Mouse (Mus musculus) cerebellum, adult 18-20 months (tissue): Measurements from ENCODE around the gene 4933402D24Rik.

ENCODE experiments used
- DNase-seq, 2 experiments: peaks; one replicate each; pipeline ENCODE4 v3.0.0; 2021

4933402D24Rik gene

DNA sequence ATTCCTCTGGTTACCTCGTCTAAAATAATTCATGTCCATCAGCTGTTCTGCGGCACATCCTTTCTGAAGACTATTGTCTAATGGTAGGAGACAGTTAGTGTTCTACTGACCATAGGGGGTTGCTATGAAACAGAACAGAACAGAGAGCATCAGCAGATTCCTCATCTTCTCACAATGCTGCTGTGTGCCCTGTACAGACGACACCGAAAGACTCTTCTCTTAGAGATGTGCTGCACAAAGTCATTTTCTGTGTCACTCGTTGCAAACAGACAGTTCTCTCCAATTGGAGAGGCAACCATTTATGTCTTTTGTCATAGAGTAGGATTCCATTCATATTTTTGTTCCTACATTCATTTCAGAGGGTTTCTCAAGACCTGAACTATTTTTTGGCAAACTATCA lies at the start of gene 4933402D24Rik:
TSS of gene 4933402D24Rik (minus strand) at position 101 of the 400 bp plus-strand sequence.
- no peak for DNase-seq

DNA sequence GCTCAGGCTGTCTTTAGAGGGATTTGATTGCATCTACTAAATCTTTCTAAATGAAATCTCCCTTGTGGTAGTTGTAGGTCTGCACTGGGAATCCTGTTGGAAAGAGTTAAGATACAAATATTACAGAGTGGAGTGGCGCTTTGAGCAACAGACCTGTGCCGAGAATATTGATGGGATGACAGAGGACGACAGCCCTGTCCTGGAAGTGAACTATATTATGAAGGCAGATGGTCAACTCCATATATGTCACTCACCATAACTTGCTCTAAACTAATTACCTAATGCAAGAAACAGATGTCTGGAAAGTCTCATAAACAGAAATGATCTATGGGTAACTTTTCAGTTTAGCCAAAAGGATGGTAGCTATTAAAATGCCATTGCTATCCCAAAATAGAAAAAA lies 39.5 kb upstream of the 4933402D24Rik start:
- no peak for DNase-seq

DNA sequence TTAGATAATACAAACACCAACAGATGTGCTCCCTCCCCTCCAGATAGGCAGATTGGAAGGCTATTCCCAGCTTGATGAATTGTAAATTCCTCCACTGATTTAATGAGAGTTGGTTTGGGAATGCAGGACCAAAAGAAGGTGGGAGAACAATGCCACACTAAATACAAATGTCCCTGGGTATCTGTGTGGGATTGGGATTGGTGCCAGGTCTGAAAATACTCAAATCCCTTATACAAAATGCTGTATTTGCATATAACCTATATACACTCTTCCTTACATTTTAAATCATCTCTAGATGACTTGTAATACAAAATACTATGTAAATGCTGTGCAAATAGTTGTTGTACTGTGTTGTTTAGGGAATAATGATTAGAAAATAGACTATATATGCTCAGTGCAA lies 36.0 kb upstream of the 4933402D24Rik start:
- DNase-seq: no peak

DNA sequence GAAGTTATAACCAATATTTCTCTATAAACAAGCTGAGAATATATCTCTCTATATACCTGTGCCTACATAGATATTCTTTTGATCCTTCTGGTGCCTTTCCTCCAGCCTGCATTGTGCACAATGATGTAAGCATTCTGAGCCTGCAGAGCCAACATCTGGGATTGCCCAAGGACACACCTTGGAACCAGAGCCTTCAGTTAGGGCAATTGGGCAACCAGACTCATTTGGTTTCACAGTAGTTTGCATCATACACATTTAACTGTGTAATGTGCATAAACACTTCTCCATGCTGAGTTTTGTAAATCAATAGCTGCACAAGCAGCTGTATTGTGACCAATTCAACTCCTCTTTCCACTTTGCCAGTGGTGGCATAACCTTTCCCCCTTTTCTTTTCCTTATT lies 25.3 kb upstream of the 4933402D24Rik start:
- no peak for DNase-seq

DNA sequence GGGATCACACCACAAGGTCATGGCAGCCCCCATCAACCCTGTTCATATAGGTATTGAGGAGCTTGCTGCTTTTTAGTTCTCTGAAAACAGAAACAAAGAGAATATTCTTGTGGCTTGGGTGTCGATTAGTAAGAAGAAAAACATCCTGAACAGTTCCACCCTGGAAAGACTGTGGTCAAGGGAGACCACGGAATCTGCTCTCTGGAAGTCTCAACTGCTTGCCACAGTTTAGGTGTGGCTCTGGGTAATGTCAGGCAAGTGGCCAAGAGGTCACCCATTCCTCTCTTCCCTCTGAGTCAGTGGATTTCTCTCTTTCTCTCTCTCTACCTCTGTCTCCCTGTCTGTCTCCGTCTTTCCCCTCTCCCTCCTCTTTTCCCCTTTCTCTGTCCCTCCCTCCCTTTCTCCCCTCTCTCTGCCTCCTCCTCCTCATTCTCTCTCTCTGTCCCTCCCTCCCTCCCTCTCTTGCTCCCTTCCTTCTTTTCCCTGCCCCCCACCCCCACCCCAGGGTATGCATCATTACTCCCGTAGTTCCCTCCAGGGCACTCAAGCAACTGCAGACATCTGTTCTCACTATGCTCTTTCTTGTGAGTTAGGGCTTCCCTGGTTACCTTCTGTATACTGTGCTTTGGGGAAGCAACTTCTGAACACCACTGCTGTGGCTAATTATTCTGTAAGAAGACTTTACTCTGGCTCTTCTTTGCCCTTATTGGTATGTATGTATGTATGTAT lies 8.0 kb upstream of the 4933402D24Rik start:
- DNase-seq: no peak

DNA sequence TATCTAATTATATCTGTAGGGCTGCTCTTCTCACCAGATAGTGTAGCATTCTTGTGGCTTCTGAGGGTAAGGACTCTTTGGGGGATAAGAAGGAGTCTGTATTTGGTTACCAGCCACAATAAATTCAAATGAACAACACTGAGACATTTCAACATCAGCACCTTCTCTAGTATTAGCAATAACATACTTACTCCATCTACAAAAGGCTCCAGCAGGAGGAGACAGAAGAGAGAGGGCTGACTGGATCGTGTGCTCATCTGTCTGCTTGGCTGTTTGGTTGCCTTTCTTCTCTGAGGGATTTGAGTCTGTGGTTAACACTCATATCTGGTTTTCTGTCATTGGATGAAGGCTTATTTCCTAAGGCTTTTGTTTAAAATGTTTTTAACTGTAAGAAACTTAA lies 7.3 kb upstream of the 4933402D24Rik start:
- no peak for DNase-seq

DNA sequence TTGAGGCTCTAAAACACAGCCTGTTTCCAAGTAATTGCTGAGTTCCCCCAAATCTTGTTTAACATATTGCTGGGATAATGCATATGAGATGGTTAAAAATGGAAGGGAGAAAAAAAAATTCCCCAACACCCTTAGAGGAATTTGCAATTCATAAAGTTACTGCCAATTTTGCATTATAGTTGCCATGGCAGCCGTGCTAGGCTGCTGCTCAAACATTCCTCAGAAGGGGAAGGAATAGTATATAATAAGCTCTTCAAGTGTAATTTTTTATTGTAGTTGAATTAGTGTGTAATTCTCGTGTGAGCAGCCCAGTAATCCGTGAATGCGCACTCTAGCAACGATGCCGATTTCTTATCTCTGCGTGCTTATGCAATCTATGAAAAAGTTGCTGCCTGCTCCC lies 1.2 kb upstream of the 4933402D24Rik start:
- no peak for DNase-seq

DNA sequence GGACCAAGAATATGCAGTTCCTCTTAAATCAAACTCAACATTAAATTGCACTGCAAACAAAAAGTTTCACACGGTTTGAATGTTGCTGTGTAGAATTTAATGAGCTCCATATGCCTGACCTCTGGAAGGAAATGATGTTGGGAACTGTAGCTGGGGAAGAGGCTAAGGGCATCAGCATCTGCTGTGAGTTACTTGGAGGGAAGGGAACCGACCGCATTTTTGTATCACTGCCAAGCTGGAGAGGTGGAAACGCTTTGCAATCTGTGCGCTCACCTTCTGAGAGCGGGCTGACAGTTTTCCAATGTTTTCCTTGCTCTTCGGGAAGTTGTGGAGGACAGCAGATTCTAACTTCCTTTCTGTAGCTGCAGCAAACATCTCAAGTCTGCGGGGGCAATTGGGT lies 955 bp downstream of the 4933402D24Rik start:
- peak; percentile 30 to 35 for DNase-seq

DNA sequence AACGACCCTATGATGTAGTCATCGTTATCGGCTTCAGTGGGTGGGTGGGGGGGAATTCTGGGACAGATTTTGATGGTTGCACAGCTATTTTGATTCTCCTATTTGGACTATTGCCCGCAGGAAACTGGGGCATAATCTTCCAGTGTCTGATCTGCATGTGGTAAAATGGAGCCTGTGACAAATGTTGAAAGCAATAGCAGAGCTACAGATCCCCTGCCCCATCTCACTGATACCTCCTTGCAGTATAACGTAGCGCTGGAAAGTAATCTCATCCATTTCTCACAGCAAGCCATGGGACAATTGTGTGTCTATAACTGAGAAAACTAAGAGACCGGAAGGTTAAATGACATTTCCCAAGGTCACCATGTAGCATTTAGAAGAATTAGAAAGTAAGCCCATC lies 4.7 kb downstream of the 4933402D24Rik start:
- no peak for DNase-seq

DNA sequence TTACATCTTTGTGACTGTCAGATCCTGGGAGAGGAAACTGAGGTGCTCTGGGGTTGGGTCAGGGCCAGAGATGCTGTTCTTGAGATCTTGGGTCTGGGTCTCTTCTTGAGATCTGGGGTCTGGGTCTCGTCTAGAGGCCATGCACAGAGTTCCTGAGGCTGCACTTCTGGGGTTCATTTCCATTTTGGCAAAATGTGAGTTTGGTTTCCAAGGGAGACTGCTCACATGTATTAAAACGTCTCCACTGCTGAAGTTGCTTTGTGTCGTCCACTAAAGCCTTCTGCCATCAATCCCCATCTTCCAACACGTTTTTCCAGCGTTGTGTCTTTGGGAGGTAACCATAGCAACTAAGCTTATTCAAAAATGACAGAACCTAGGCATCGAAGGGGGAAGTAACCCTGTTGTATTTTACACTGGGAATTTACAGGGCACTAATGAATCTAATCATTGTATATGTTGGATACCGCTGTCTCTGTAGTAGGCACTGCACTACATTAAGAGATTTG lies 5.1 kb downstream of the 4933402D24Rik start:
- peak in 1 of 2 experiments; percentile 4 for DNase-seq

DNA sequence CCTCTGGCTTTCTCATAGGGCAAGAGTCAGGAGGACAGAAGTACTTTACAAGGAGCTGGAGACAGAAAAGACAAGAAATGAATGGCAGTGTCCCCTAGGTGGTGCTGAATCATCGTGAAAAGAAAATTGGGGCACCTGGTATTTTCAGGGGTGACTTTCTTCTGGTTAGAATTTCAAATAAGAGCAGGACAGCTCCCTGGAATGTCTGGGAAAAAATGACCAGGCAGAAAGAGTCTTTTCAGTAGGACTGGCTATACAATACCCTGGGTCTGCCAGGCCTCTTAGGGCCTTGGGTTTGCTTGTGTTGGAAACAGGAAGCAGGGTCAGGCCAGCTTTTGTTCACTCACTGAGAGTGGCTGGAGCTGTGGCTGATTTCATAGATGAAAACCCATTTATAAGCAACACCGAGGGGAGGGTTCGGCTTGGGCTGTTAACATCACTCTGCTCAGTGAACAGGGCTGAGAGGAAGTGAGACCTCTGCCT lies 5.8 kb downstream of the 4933402D24Rik start:
- DNase-seq: peak; percentile 74 to 76

DNA sequence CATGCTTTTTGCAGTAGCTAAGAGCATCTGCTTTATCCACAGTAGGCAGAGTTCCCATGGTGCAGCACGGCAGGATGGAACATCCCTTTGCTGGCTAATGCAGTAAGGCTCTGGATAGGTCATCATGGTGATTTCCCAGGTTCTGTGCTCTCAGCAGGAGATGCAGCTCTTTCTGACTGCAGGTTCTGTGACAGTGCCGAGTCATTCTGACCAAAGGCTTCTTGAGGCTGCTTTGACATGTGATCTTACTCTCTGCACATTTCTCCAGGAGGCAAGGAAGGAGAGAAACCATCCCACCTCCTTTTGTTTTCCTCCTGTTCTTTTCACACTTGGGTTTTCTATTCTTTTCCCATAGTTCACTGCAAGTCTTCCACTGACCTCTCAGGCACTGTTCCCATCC lies 13.1 kb downstream of the 4933402D24Rik start:
- DNase-seq: peak in 1 of 2 experiments; percentile 6

DNA sequence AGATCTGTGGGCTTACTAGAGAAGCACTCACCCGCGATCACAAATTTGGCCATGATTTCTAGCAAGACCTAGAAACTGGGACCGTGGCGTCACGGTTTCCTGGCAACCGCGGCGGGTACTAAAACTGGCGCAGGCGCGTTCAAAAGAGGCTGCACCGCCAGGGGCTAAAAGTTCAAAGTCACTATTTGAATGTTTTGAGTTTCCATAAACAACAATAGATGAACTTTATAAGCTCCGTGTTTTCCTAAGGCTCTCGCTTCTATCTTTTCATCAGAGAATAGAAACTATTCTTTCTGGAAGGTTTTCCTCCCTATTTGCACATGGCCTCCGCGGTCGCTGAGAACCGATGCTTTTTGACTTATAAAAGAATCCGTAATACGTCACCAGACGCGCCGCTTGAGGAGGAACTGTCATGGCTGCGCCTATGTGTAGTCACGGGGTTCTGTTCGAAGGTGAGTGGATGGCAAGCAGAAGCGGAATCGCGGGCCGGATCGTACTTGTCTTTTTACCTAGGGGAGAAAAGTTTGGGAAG lies 38.8 kb downstream of the 4933402D24Rik start, which contains the start of the genes Mdh1b and Fastkd2:
TSS of gene Mdh1b (minus strand) at position 79 of the 532 bp plus-strand sequence.
TSS of gene Fastkd2 (plus strand) at position 375 of the 532 bp plus-strand sequence.
- DNase-seq: peak; percentile 87 to 91

DNA sequence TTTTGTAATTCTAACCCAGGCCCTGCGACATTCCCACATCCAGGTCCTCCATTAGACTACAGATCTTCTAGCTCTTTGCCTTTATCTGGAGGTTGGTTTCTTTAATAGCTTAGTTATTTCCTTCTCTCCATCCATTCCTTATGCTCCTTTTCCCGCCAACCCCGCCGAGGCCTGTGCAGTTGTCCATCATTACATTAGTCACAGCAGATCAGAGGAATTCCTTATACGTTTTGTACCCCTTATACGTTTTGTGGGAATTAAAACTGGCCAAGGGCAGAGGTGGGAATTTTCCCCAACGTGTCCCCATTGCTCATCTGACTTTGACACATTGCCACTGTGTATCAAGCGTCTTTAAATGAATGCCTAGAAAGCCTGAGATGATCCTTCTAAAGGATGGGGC lies 39.3 kb downstream of the 4933402D24Rik start:
- DNase-seq: peak in 1 of 2 experiments; percentile 4

DNA sequence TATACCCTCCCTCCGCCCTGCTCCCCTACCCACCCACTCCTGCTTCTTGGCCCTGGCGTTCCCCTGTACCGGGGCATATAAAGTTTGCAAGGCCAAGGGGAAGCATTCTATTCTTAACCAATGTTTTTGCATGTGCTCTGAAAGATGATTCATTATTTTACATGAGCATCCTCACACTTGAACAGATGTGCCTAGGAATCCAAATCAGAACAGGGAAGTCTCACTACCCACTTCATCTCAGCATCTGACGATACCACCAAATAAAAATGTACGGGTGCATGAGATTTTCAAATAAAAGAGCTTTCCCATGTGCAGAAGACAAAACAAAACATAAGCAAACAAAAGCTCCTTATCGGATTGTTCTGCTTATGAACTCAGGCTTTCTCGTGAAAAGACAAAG lies 48.9 kb downstream of the 4933402D24Rik start:
- DNase-seq: no peak

DNA sequence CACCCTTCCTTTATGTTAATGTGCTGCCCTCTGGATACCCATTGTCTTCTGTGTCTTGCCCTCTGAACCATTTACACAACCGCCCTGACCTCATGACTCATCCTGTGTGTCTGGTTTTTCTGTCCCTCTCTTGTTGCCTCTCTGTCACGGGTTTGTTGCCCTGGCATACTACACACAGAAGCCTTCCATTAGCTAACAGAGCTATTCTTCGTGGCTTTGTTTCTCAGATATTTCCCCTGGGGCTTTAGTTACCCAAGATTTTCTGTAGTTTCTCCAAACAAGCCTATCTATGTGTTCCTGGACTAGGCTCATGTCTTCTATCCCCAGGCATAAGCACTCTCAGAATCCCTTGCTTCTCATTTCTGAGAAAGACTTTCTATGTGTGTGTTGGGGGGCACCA lies 60.2 kb downstream of the 4933402D24Rik start:
- DNase-seq: no peak

DNA sequence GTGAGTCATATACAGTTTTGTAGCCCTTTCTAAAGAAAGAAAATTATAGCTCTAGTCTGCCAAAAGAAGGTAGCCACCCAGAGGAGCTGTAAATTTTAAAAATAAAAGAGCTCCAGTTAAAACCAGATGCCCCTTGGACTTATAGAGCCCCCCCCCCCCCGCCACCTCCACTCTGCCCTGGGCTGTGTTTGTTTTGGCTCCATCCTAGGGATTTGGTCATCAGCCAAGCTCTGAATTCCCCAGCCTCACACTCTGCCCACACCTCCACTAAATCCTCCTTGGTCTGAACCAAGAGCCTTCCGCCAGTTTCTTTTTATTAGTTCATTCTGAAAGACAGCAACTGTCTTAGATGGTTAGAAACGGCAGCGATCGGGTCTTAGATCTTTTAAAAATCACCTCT lies 63.3 kb downstream of the 4933402D24Rik start:
- no peak for DNase-seq
